Mouse (Mus musculus): Measurements from ENCODE around the gene Rab3ip. TPM values are rescaled to one million over a fixed set of nuclear protein-coding genes. Genes with fewer than 3 reads are reported as not detected.

Rab3ip gene
- polyA plus RNA-seq, 1 experiment from 2014 or later, result 25.0 TPM

GRCm38 (mm10) chr10:116956483-116957158 lies 6.1 kb upstream of the Rab3ip start:
- no peak for ATAC-seq (ENCODE audit: insufficient number of reproducible peaks, low FRiP score, low TSS enrichment, low read depth)
- WGBS, result 88% methylated on average over 11 of the region's 11 CpGs
- H3K4me3 ChIP-seq, result no peak overlapping the region
- no peaks in the 10 kb centered on the region for H3K36me3 ChIP-seq
- no peak overlapping the region for H3K27ac ChIP-seq
- no peak overlapping the region for H3K9ac ChIP-seq
- H3K9me3 ChIP-seq, result no peaks in the 10 kb centered on the region
- H3K4me2 ChIP-seq, result no peak overlapping the region
- H3K4me1 ChIP-seq, result no peaks in the 10 kb centered on the region
- H3K27me3 ChIP-seq, result no peaks in the 10 kb centered on the region

DNA sequence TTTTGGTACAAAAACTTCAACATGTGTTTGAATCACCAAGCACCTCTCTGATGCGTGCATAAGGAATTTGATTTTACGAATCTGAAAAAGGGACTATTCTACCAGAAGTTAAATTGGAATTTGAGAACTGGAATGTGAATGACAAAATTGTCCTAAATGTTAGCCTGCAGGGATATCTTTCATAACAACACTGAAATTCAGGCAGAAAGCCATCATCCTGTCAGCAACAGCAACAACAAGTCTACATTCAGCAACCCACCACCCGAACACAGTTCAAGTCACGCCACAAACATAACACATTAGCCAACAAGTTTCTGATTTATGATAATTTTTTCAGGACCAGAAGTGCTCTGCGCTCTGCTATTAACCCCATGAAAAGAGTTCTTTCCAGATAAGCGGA lies 4.6 kb upstream of the Rab3ip start:
- no peaks in the 10 kb centered on the region for H3K4me1 ChIP-seq
- no peaks in the 10 kb centered on the region for H3K36me3 ChIP-seq
- no peak overlapping the region for H3K4me2 ChIP-seq
- H3K9ac ChIP-seq, result no peak overlapping the region
- 77% methylated on average over 6 of the region's 6 CpGs for WGBS
- H3K27me3 ChIP-seq, result no peaks in the 10 kb centered on the region
- H3K4me3 ChIP-seq, result no peak overlapping the region
- H3K9me3 ChIP-seq, result no peaks in the 10 kb centered on the region
- ATAC-seq (ENCODE audit: insufficient number of reproducible peaks, low FRiP score, low TSS enrichment, low read depth), result no peak
- H3K27ac ChIP-seq, result no peak overlapping the region

DNA sequence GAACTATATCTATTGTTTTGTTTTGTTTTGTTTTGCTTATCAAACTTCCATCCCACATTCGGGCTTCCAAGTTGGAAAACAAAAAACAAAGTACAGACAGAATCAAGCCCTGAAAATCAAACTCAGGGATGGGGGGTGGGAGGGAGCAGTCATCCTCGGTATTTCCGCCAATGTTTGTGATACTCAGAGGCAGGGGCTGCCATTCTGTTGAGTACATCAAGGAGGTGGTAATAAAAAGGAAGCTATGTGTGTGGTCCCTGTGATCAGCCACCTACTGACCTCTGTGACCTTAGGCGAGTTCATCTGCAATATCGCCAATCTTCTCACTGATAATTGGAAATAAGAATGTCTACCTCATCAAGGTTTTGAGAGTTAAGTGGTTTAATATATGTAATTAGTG lies 317 bp upstream of the Rab3ip start:
- Histone ChIP-seq H3K27ac (no peak overlapping the region), H3K27me3 (no peaks in the 10 kb centered on the region), H3K4me2 (peak overlapping the region; percentile 86), H3K4me3 (peak overlapping the region; percentile 80), H3K36me3 (no peaks in the 10 kb centered on the region), H3K4me1 (peaks cover 16% of the 10 kb centered on the region; the same call in 1 of the 2 replicates), H3K9ac (no peak overlapping the region), H3K9me3 (no peaks in the 10 kb centered on the region)
- WGBS, result 16% methylated on average over 5 of the region's 5 CpGs
- ATAC-seq (ENCODE audit: insufficient number of reproducible peaks, low FRiP score, low TSS enrichment, low read depth), result no peak

DNA sequence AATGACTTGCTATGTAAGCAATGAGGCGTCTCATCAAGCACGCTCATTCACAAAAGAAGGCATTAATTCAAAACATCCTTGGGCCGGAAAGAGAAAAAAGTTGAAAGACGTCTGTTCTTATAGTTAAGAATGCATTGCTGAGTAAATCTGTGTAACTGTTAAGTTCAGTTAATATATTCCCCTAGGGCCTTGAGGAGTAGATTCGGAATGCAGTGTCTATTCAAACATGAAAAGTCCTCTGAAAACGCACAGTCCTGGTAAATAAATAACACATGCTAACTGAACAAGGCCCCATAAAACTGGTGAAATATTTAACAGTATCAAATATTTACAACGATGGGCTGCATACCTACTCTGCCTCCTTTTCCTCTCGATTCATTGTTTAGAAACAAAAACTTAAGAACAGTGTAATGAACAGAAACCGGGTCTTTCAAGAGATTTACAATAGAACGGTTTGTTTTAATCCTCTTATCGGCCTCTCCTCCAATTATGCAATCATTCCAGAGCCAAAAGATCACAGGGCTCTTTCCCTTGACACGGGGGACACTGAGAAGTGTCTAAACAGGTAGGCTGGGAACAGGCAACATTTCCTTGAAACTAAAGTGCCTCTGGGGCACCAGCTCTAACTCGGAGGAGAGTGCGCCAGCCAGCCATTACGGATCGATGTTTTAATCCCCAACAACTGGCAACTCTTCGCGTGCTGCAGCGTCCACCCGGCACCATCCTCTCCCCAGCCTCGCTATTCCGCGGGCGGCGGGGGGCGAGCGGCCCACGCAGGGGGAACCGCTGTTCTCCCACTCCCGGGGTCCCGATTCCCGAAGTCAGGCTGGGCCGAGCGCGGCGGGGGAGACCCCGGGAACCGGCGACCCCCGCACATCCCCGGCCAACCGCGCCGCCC lies 1.2 kb downstream of the Rab3ip start:
- no peaks in the 10 kb centered on the region for H3K36me3 ChIP-seq
- no peaks in the 10 kb centered on the region for H3K27me3 ChIP-seq
- peak; percentile 7; the same call in 1 of the 2 replicates for ATAC-seq (ENCODE audit: insufficient number of reproducible peaks, low FRiP score, low TSS enrichment, low read depth)
- peak overlapping the region; percentile 80 for H3K4me3 ChIP-seq
- H3K9ac ChIP-seq, result peak overlapping the region; percentile 63
- WGBS, result 2% methylated on average over 44 of the region's 44 CpGs
- H3K4me1 ChIP-seq, result peaks cover 16% of the 10 kb centered on the region; the same call in 1 of the 2 replicates
- peak overlapping the region; percentile 86 for H3K4me2 ChIP-seq
- H3K9me3 ChIP-seq, result no peaks in the 10 kb centered on the region
- peak overlapping the region; percentile 76 for H3K27ac ChIP-seq

DNA sequence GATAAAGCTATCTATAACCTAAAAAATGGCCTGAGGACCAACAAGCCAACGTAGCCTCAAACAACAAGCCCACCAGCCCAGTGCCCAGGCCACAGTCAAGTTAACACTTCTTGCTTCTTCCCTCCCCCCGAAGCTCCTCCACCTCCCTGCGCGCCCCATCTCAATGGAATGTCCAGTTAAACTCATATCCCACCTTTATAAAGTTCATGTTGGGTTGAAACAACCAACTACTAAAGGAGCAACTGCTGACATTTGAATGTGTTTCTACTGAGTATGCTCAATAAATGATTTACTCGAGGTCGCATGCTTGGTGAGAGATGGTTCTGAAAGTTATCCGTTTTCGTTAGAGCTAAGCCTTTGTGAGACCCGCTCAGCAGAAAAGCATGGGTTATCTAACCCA lies 2.2 kb downstream of the Rab3ip start:
- H3K27ac ChIP-seq, result no peak overlapping the region
- H3K4me2 ChIP-seq, result no peak overlapping the region; the same call in 1 of the 2 replicates
- ATAC-seq (ENCODE audit: insufficient number of reproducible peaks, low FRiP score, low TSS enrichment, low read depth), result no peak
- H3K4me1 ChIP-seq, result peaks cover 16% of the 10 kb centered on the region; the same call in 1 of the 2 replicates
- peak overlapping the region; percentile 80 for H3K4me3 ChIP-seq
- WGBS, result 69% methylated on average over 9 of the region's 9 CpGs
- no peaks in the 10 kb centered on the region for H3K9me3 ChIP-seq
- H3K9ac ChIP-seq, result no peak overlapping the region
- H3K36me3 ChIP-seq, result no peaks in the 10 kb centered on the region
- H3K27me3 ChIP-seq, result no peaks in the 10 kb centered on the region

GRCm38 (mm10) chr10:116944940-116945339 lies 5.6 kb downstream of the Rab3ip start:
- peaks cover 16% of the 10 kb centered on the region; the same call in 1 of the 2 replicates for H3K4me1 ChIP-seq
- no peaks in the 10 kb centered on the region for H3K27me3 ChIP-seq
- H3K36me3 ChIP-seq, result peaks cover 8% of the 10 kb centered on the region
- H3K4me2 ChIP-seq, result no peak overlapping the region
- H3K9me3 ChIP-seq, result no peaks in the 10 kb centered on the region
- H3K27ac ChIP-seq, result no peak overlapping the region
- no peak overlapping the region for H3K9ac ChIP-seq
- no peak for ATAC-seq (ENCODE audit: insufficient number of reproducible peaks, low FRiP score, low TSS enrichment, low read depth)
- H3K4me3 ChIP-seq, result no peak overlapping the region
- WGBS, result 61% methylated on average over 10 of the region's 10 CpGs

DNA sequence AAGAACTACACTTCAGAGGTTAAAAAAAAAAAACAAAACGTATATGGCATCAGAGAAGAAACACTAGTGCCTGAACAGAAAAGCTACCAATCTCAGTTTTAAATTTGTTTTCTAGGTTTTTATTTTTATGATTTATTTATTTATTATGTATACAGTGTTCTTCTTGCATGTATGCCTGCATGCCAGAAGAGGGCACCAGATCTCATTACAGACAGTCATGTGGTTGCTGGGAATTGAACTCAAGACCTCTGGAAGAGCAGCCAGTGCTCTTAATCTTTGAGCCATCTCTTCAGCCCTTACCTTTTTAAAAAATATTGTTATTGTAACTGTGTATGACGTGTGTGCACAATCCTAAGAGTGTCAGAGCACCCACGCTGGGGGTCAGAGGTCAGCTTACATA lies 6.4 kb downstream of the Rab3ip start:
- Histone ChIP-seq H3K4me3 (no peak overlapping the region), H3K27me3 (no peaks in the 10 kb centered on the region), H3K27ac (no peak overlapping the region), H3K9ac (no peak overlapping the region), H3K36me3 (peaks cover 9% of the 10 kb centered on the region), H3K4me2 (no peak overlapping the region), H3K9me3 (no peaks in the 10 kb centered on the region), H3K4me1 (peaks cover 12% of the 10 kb centered on the region; the same call in 1 of the 2 replicates)
- no peak for ATAC-seq (ENCODE audit: insufficient number of reproducible peaks, low FRiP score, low TSS enrichment, low read depth)
- WGBS, result 88% methylated on average over 3 of the region's 3 CpGs

DNA sequence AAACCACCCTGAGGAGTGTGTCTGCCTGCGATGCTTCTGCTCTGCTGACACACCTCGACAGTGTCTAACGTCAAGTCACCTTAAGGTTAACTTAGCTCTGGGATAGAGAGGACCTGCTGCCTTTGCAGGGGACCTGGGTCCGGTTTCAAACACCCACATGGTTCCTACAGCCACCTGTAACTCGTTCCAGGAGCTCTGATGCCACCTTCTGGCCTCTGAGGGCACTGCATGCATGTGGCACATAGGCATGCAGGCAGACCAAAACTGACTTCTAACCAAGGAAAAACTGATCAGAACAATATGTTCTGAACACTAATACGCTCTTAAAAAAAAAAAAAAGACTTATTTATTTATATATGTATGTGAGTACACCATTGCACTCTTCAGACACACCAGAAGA lies 7.5 kb downstream of the Rab3ip start:
- Histone ChIP-seq H3K4me3 (no peak overlapping the region), H3K36me3 (peaks cover 21% of the 10 kb centered on the region), H3K4me1 (peaks cover 4% of the 10 kb centered on the region; the same call in 1 of the 2 replicates), H3K9ac (no peak overlapping the region), H3K27ac (no peak overlapping the region), H3K4me2 (no peak overlapping the region), H3K27me3 (no peaks in the 10 kb centered on the region), H3K9me3 (no peaks in the 10 kb centered on the region)
- 94% methylated on average over 6 of the region's 6 CpGs for WGBS
- no peak for ATAC-seq (ENCODE audit: insufficient number of reproducible peaks, low FRiP score, low TSS enrichment, low read depth)

DNA sequence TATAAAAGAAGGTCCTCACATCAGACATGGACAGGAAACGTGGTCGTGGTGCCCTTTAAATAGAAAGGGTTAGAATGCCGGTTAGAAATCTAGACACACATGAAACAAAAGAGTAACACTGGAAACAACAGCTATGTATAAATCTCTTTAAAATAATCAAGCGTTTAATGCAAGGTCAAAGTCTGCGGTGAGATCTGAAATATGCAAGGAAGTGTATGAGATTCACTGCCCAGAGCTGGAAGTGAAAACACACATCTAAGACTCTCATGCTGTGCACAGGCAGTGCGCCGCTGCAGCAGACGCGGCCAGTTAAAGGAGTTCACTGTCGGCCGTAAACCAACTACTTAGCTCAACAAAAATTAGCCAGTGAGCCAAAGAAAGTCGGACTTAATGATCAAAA lies 15.5 kb downstream of the Rab3ip start:
- H3K36me3 ChIP-seq, result peaks cover 41% of the 10 kb centered on the region

GRCm38 (mm10) chr10:116933794-116934193 lies 16.8 kb downstream of the Rab3ip start:
- no peak overlapping the region for H3K9ac ChIP-seq
- H3K4me3 ChIP-seq, result no peak overlapping the region
- no peaks in the 10 kb centered on the region for H3K9me3 ChIP-seq
- H3K36me3 ChIP-seq, result peaks cover 37% of the 10 kb centered on the region
- no peak overlapping the region for H3K27ac ChIP-seq
- 88% methylated on average over 7 of the region's 7 CpGs for WGBS
- no peak overlapping the region for H3K4me2 ChIP-seq
- ATAC-seq (ENCODE audit: insufficient number of reproducible peaks, low FRiP score, low TSS enrichment, low read depth), result no peak
- no peaks in the 10 kb centered on the region for H3K27me3 ChIP-seq
- peaks cover 2% of the 10 kb centered on the region; the same call in 1 of the 2 replicates for H3K4me1 ChIP-seq

More for the DNA sequence above, 15.5 kb downstream of the Rab3ip start:
- no peak overlapping the region for H3K27ac ChIP-seq
- ATAC-seq (ENCODE audit: insufficient number of reproducible peaks, low FRiP score, low TSS enrichment, low read depth), result no peak
- 46% methylated on average over 12 of the region's 12 CpGs for whole genome bisulfite sequencing
- H3K4me2 ChIP-seq, result no peak overlapping the region
- peaks cover 2% of the 10 kb centered on the region; the same call in 1 of the 2 replicates for H3K4me1 ChIP-seq
- H3K4me3 ChIP-seq, result no peak overlapping the region
- no peaks in the 10 kb centered on the region for H3K27me3 ChIP-seq
- H3K9me3 ChIP-seq, result no peaks in the 10 kb centered on the region
- H3K9ac ChIP-seq, result no peak overlapping the region

GRCm38 (mm10) chr10:116932418-116932817 lies 18.2 kb downstream of the Rab3ip start:
- H3K4me3 ChIP-seq, result no peak overlapping the region
- H3K4me2 ChIP-seq, result no peak overlapping the region
- no peak for ATAC-seq (ENCODE audit: insufficient number of reproducible peaks, low FRiP score, low TSS enrichment, low read depth)
- peaks cover 23% of the 10 kb centered on the region for H3K36me3 ChIP-seq
- no peaks in the 10 kb centered on the region for H3K9me3 ChIP-seq
- peaks cover 2% of the 10 kb centered on the region; the same call in 1 of the 2 replicates for H3K4me1 ChIP-seq
- H3K9ac ChIP-seq, result no peak overlapping the region
- H3K27me3 ChIP-seq, result no peaks in the 10 kb centered on the region
- H3K27ac ChIP-seq, result no peak overlapping the region
- 87% methylated on average over 13 of the region's 13 CpGs for WGBS
